Mouse (Mus musculus) embryonic facial prominence, embryonic 11.5 days (tissue): ENCODE measurements at regions not wholly inside any gene's neighbourhood (a gene's known extent, or its start where the extent isn't known, plus 50 kb on each side); places are given as distances from the start of the nearest gene placed in this dataset.

Experiments used
- ATAC-seq: fragments of 200-750 bp; cut with Nextera tagmentation; replicated peaks from 2 replicates; pipeline ENCODE4 v1.8.0; 2017; ENCODE audit warnings: low read depth; ENCODE audit not compliant: insufficient number of reproducible peaks, low FRiP score, low TSS enrichment
- DNase-seq: peaks from one replicate; pipeline ENCODE4 v3.0.0-alpha.2; 2015; ENCODE audit warnings: low spot score
- H3K27ac ChIP-seq: fragments of 300-500 bp; sonication (generic); replicated peaks from 2 replicates; pipeline ENCODE4 v1.5.1; 2014; ENCODE audit warnings: mild to moderate bottlenecking, low read depth, low read length, control low read depth
- H3K27me3 ChIP-seq: fragments of 300-500 bp; sonication (generic); 2 replicates; pipeline ENCODE4 v1.6.1; 2014; ENCODE audit warnings: mild to moderate bottlenecking, low read length, moderate library complexity, mixed read lengths; ENCODE audit not compliant: control insufficient read depth, insufficient read depth
- H3K36me3 ChIP-seq: fragments of 300-500 bp; sonication (generic); replicated peaks from 2 replicates; pipeline ENCODE4 v1.6.1; 2014; ENCODE audit warnings: low read depth, mild to moderate bottlenecking, low read length, moderate library complexity, mixed read lengths; ENCODE audit not compliant: control insufficient read depth, insufficient read depth
- H3K4me1 ChIP-seq: fragments of 300-500 bp; sonication (generic); 2 replicates; pipeline ENCODE4 v1.6.1; 2014; ENCODE audit warnings: low read length, mixed read lengths; ENCODE audit not compliant: control insufficient read depth, insufficient read depth
- H3K4me2 ChIP-seq: fragments of 300-500 bp; sonication (generic); 2 replicates; pipeline ENCODE4 v1.6.1; 2014; ENCODE audit warnings: low read depth, mild to moderate bottlenecking, control low read depth, low read length, moderate library complexity
- H3K4me3 ChIP-seq: fragments of 300-500 bp; sonication (generic); 2 replicates; pipeline ENCODE4 v1.5.1; 2014; ENCODE audit warnings: low read depth, low read length, control low read depth
- H3K9ac ChIP-seq: fragments of 300-500 bp; sonication (generic); replicated peaks from 2 replicates; pipeline ENCODE4 v1.6.1; 2014; ENCODE audit warnings: mild to moderate bottlenecking, control low read depth, low read length
- H3K9me3 ChIP-seq: fragments of 300-500 bp; sonication (generic); replicated peaks from 2 replicates; pipeline ENCODE4 v1.6.1; 2016; ENCODE audit warnings: mild to moderate bottlenecking, low read length, inconsistent platforms, mixed read lengths; ENCODE audit not compliant: control insufficient read depth
- WGBS: fragments of 180-500 bp; shearing (Covaris S2); extraction: QIAGEN DNeasy Blood & Tissue Kit; methylation state at CpG from one replicate; pipeline ENCODE4 v1.1.7; 2014; 5-methylcytosine and 5-hydroxymethylcytosine counted together

DNA sequence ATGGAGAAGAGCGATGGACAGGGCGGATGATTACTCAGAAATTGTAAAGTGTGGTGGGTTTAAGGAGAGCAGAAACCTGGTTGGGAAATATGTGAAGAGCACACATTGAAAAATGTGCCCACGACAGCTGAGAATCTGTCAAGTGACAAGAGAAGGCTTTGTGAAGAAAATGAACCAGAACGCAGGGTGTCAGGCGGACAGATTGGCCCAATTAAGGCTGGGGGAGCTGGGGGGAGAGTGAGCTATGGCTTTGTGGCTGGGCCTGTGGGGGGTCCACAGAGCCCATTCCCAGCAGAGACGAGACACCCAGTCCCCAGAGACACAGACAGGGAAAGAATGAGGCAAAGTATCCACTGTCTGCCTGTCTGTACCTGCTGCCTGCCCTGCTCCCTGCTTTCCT lies 153.3 kb downstream of the Shq1 start:
- Histone ChIP-seq H3K27ac (no peak overlapping the region), H3K4me2 (no peak overlapping the region), H3K4me3 (no peak overlapping the region), H3K9ac (no peak overlapping the region), H3K36me3 (no peaks in the 10 kb centered on the region), H3K4me1 (peaks cover 3% of the 10 kb centered on the region; the same call in 1 of the 2 replicates), H3K27me3 (no peaks in the 10 kb centered on the region; the same call in 1 of the 2 replicates), H3K9me3 (no peaks in the 10 kb centered on the region)
- DNase-seq (no peak), ATAC-seq (no peak)
- WGBS, result 61% methylated on average over 6 of the region's 6 CpGs

DNA sequence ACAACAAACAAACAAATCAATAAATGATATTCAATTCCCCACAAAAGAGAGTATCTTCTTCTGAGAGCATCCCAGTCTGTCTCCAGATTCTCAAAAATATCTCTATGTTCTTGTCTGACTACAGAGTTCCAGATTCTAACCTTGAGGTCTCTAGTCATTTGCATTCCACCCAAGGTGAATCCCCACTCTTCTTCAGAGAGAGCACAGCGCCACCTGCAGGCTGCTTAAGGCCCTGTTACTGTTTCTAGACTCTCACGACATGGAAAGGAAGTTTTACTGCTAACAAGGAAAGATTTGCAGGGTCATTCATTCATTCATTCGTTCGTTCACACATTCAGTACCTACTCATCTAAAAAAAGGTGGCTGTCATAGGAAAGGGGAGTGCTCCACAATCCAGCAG lies 158.3 kb downstream of the Shq1 start:
- H3K9me3 ChIP-seq, result no peaks in the 10 kb centered on the region
- DNase-seq (peak; percentile 36), ATAC-seq (no peak)
- WGBS, result 58% methylated on average over 4 of the region's 4 CpGs
- H3K4me3 ChIP-seq, result no peak overlapping the region
- no peak overlapping the region for H3K27ac ChIP-seq
- no peak overlapping the region for H3K9ac ChIP-seq
- no peaks in the 10 kb centered on the region for H3K27me3 ChIP-seq
- H3K4me1 ChIP-seq, result peaks cover 3% of the 10 kb centered on the region; the same call in 1 of the 2 replicates
- H3K36me3 ChIP-seq, result no peaks in the 10 kb centered on the region
- H3K4me2 ChIP-seq, result no peak overlapping the region

DNA sequence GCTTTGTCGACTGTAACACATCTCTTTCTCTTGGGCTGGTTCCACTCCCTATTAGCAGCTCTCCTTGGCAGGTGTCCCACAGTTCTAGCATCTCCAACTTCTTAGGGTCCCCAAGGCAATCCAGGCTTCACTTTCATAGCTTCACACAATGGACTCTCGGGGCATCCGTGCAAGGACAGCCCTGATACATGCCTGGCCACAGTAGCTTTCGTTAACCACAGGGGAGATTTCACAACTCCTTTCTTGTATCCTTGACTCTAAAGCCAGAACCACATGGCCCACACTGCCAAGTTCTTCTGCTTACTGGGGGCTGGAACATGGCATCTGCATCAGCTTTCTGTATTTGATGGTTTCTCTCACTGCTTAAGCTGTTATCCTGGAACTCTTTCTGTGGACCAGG lies 160.3 kb downstream of the Shq1 start:
- no peak for DNase-seq
- Histone ChIP-seq H3K27me3 (no peaks in the 10 kb centered on the region), H3K27ac (no peak overlapping the region), H3K9ac (no peak overlapping the region), H3K36me3 (no peaks in the 10 kb centered on the region), H3K4me3 (no peak overlapping the region), H3K4me2 (no peak overlapping the region), H3K4me1 (no peaks in the 10 kb centered on the region), H3K9me3 (no peaks in the 10 kb centered on the region)
- no peak for ATAC-seq
- 90% methylated on average over 4 of the region's 4 CpGs for WGBS

DNA sequence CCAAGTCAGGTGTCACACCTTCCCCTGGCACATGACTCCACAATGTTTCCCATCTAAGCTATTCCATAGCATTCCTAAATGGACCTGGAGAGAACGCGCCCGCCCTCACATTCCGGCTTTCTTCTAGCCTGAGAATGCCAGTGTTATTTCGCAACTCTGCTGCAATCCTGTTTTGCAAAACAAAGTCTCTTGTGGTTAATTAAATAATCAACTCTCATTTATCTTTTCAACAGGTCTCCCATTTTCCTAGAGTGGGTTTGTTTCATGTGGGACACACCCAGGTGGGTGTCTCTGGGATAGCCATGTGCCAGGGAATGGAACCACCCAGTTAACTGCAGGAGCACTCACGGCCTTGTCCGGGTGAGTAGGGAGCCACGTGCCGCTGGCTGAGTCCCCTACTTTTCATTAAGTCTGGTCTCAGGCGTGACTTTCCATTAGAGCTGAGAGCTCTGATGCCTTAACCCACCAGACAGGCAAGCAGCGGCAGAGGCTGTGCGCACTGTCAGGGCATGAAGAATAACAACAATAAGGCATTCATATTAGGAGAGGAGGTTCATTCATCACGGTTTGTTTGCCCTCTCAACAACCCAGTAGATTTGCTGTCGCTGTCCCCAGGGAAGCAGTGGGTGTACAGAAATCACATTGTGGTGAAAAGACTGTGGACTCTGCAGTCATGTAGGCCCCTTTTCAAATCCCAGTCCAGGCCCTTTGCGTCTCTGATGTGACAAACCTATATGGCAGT lies 165.3 kb downstream of the Shq1 start:
- DNase-seq, result no peak
- H3K27me3 ChIP-seq, result no peaks in the 10 kb centered on the region

DNA sequence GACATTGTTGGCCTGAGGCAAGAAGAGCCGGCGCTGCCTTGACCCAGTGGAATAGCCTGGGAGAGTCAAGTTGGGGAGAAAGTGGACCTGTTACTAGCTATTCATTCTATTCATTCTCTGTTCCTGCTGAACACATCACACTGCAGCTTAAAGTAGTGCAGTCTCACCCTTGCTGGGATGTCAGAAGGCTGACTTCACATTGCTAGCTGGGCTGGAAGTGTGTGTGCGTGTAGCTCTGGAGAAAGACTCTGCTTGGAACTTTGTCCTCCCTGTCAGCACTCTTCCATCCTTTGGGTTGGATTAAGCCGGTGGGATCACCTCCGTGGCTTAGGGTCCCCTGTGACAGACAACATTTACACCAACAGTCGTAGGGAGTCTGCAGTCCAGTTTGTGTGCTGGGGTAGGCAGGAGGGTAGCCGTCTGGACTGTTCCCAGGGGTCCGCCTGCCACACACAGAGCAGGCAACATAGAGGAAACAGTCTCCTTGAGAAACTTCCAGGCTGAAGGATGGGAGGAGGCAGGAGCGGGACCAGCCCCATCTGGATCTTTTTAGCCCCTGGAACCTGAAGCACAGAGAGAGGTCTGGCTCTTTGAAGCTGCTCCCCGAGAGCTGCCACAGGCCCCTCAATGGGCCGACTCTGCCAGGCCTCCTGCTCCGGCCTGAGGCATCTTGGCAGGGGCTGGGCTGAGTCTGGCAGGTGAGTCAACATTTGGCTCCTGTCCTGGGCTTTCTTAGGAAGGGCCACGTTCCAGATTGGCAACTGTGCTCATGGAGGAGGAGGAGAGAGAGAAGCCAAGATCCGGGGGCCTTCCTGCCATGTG lies 167.8 kb downstream of the Shq1 start:
- Histone ChIP-seq H3K27ac (no peak overlapping the region; the same call in 1 of the 2 replicates), H3K4me2 (no peak overlapping the region), H3K27me3 (no peaks in the 10 kb centered on the region), H3K9me3 (no peaks in the 10 kb centered on the region), H3K36me3 (no peaks in the 10 kb centered on the region), H3K9ac (no peak overlapping the region), H3K4me3 (no peak overlapping the region), H3K4me1 (peaks cover 9% of the 10 kb centered on the region)
- 31% methylated on average over 14 of the region's 14 CpGs for WGBS
- peak; percentile 84 for DNase-seq
- peak; percentile 60 for ATAC-seq

More for the DNA sequence above, 165.3 kb downstream of the Shq1 start:
- peaks cover 9% of the 10 kb centered on the region; the same call in 1 of the 2 replicates for H3K4me1 ChIP-seq
- H3K36me3 ChIP-seq, result no peaks in the 10 kb centered on the region
- no peak overlapping the region for H3K4me3 ChIP-seq
- no peak overlapping the region for H3K9ac ChIP-seq
- no peak overlapping the region for H3K27ac ChIP-seq
- WGBS, result 65% methylated on average over 15 of the region's 15 CpGs
- no peak overlapping the region for H3K4me2 ChIP-seq
- H3K9me3 ChIP-seq, result no peaks in the 10 kb centered on the region
- ATAC-seq, result no peak

DNA sequence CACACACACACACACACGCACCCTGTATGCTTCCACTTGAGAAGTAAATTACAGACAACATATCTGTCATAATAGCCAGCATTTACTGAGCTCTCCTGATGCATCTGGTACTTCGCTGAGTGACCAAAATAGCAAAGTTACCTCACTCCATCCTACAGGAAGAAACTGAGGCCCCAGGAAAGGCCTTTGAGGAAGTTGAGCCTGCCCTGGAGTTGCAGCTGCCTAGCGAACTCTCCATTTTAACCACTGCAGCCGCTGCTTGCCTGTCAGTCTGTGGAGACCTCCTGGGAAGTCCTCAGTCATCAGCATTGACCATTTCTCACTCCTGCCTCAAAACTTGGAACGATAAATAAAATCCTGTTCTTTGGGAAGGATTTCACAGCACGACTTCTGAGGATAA lies 168.8 kb downstream of the Shq1 start:
- ATAC-seq (no peak), DNase-seq (no peak)
- Histone ChIP-seq H3K4me2 (no peak overlapping the region), H3K9ac (no peak overlapping the region), H3K4me3 (no peak overlapping the region), H3K27ac (no peak overlapping the region), H3K9me3 (no peaks in the 10 kb centered on the region), H3K27me3 (no peaks in the 10 kb centered on the region), H3K4me1 (peaks cover 9% of the 10 kb centered on the region), H3K36me3 (no peaks in the 10 kb centered on the region)
- 39% methylated on average over 6 of the region's 6 CpGs for WGBS

DNA sequence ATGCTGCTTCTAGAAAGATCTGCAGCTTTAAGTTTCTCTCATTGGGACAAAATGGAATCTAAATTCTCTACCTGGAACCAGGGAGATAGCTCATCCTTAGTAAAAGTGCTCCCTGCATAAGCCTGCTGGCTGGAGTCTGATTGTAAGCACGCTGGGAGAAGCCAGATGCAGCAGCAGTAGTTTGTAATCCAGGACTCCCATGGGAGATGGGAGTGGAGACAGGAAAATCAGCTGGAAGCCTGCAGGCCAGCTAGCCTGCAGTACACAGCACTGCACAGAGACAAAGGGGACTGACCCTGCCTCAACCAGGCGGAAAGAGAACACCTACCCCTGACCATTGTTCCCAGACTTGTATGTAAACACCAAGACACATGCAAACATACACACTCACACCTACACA lies 170.2 kb downstream of the Shq1 start:
- Histone ChIP-seq H3K4me1 (peaks cover 9% of the 10 kb centered on the region), H3K4me3 (no peak overlapping the region), H3K27me3 (no peaks in the 10 kb centered on the region), H3K4me2 (no peak overlapping the region), H3K9ac (no peak overlapping the region), H3K27ac (no peak overlapping the region), H3K9me3 (no peaks in the 10 kb centered on the region), H3K36me3 (no peaks in the 10 kb centered on the region)
- ATAC-seq (no peak), DNase-seq (no peak)
- WGBS, result 29% methylated on average over 2 of the region's 2 CpGs

DNA sequence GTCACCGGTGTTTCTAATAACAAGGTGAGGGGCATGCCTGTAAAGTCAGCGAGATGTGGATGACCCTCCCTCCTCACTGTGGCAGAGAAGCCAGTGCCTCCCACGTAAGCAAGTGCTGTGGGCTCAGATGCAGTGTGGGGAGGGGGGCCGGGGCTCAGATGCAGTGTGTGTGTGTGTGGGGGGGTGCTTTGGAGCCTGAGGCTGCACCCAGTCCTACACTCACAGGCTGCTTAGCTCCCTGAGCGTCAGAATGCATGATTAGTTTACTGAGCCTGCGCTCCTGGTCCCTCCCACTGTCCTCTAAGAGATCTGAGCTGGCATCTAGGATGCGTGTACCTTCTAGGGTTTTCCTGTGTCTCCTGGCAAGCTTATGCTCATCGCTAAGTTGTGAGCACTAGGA lies 170.9 kb downstream of the Shq1 start:
- H3K27me3 ChIP-seq, result no peaks in the 10 kb centered on the region
- ATAC-seq (no peak), DNase-seq (no peak)
- 66% methylated on average over 8 of the region's 8 CpGs for WGBS
- no peaks in the 10 kb centered on the region for H3K36me3 ChIP-seq
- no peak overlapping the region for H3K4me3 ChIP-seq
- no peak overlapping the region for H3K4me2 ChIP-seq
- no peak overlapping the region for H3K27ac ChIP-seq
- H3K9ac ChIP-seq, result no peak overlapping the region
- peaks cover 9% of the 10 kb centered on the region for H3K4me1 ChIP-seq
- H3K9me3 ChIP-seq, result no peaks in the 10 kb centered on the region
